Mouse (Mus musculus): ENCODE measurements around the gene Lyplal1.

Gene Lyplal1

GRCm38 (mm10) chr1:186116701-186117488 lies at the start of gene Lyplal1:
Gene Lyplal1 (minus strand): TSS chr1:186117310.
- in situ Hi-C loops (cut with MboI; ENCODE audit: low sequenced_read_pairs) = no loop called here

- in situ Hi-C loops (cut with MboI; ENCODE audit: low sequenced_read_pairs) = no loop called here
These were observed 46.5 kb upstream of the Lyplal1 start for GRCm38 (mm10) chr1:186163616-186164015.

DNA sequence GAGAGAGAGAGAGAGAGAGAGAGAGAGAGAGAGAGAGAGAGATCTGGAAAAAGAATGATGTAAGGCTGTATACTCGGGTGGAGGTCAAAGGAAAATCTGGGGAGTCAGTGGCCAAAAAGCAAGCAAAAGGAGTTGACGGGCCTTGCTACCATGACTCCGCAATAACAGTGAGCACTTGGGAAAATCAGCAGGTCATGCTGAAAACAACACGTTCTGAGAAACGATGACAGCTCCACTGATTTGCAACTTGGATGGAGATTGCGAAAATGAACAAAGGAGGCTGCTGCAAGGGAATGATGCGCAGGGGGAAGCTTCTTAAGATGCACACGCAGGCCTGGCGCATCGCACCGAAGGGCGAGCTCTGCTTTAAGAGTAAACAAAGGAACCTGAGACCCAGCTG lies 46.1 kb upstream of the Lyplal1 start:
- in situ Hi-C loops (cut with MboI; ENCODE audit: low sequenced_read_pairs) = no loop called here

GRCm38 (mm10) chr1:186150376-186150775 lies 33.3 kb upstream of the Lyplal1 start:
- in situ Hi-C loops (cut with MboI; ENCODE audit: low sequenced_read_pairs) = no loop called here

DNA sequence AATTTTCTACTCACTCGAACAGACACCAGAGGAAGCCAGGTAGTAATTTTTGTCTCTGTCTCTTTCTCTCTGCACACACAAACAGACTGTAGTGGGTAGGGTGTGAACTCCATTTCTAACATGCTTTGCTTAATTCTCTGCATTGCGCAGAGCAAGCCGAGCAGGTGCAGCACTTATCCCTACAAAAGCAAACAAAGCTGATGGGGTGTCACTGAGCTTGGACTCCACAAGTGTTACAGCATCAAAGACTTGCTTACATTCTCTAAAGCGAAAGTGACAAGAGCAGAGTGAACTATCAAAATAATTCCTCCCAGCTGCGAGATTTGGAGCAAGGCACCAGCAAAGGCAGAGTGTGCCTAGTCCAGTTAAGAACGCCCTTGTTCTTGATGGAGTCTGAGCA lies 28.3 kb upstream of the Lyplal1 start:
- in situ Hi-C loops (cut with MboI; ENCODE audit: low sequenced_read_pairs) = no loop called here

GRCm38 (mm10) chr1:186140191-186140590 lies 23.1 kb upstream of the Lyplal1 start:
- in situ Hi-C loops (cut with MboI; ENCODE audit: low sequenced_read_pairs) = no loop called here

DNA sequence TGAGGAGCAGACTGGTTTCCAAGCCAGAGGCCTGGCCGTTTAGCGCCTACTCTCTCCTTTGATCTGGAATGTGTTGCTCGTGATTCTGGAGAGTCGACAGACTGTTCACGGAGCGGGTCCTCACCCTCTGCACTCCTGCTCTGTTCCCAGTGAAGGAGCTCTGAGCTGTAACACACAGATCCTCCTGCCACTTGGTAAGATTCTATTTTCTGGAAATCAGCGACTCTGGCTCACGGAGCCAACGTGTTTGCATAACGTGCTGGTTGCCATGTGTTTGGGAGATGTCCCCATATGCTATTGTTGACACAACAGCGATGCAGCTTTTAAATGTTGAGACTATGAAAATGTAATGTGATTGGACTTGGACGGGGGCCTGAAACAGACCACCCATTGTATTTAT lies 20.8 kb upstream of the Lyplal1 start:
- in situ Hi-C loops (cut with MboI; ENCODE audit: low sequenced_read_pairs) = no loop called here

DNA sequence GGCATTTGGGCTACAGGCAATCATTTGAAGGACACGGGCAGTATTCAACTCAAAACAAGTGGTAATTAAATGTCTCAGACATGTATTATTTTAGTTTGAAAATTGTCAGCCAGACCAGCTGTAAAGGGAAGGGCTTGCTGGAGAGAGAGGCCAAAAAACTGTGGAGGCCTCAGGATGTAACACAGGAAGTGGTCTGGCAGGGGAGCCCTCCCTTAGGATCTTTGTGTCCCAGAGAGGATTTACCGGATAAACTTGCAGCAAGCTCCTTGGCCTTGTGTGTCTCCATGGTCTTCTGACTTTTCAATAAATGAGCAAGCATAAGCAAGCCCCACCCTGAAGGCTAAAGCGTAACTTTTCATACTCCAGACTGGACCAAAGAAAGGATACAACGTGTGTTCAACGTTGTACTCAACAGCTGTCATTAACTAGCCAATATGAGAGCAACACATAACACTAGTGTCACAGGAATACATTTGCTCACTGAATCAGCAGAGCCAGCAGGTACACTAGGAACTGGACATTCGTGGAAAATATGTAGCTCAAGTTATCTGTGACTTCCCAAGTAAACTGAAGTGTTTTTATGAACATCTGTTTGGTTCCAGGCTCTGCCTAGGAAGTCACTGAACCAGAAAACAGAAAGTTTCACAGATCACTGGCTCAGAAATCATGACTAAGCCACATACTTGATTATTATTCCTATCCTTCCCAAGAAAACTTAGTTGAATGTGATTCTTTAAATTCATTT lies 19.7 kb upstream of the Lyplal1 start:
- in situ Hi-C loops (cut with MboI; ENCODE audit: low sequenced_read_pairs) = no loop called here

GRCm38 (mm10) chr1:186131465-186131864 lies 14.4 kb upstream of the Lyplal1 start:
- in situ Hi-C loops (cut with MboI; ENCODE audit: low sequenced_read_pairs) = no loop called here

- in situ Hi-C loops (cut with MboI; ENCODE audit: low sequenced_read_pairs) = no loop called here
These were observed 11.8 kb upstream of the Lyplal1 start for GRCm38 (mm10) chr1:186128940-186129339.

GRCm38 (mm10) chr1:186126313-186126862 lies 9.3 kb upstream of the Lyplal1 start:
- in situ Hi-C loops (cut with MboI; ENCODE audit: low sequenced_read_pairs) = no loop called here

DNA sequence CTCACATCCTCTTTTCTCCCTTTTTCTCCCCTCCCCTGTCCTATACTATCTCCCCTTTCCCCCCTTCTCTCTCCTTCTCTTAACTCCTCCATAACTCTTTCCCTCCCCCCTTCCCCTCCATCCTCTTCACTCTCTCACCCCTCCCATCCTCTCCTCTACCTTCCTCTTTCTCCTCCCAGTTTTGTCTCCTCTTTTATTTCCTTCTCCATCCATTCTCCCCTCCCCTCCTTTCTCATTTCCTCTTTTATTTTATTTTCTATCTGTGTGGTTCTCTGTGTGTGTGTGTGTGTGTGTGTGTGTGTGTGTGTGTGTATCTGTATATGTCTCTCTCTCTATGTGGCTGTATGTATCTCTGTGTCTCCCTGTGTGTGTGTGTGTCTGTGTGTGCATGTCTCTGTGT lies 6.6 kb upstream of the Lyplal1 start:
- in situ Hi-C loops (cut with MboI; ENCODE audit: low sequenced_read_pairs) = no loop called here

DNA sequence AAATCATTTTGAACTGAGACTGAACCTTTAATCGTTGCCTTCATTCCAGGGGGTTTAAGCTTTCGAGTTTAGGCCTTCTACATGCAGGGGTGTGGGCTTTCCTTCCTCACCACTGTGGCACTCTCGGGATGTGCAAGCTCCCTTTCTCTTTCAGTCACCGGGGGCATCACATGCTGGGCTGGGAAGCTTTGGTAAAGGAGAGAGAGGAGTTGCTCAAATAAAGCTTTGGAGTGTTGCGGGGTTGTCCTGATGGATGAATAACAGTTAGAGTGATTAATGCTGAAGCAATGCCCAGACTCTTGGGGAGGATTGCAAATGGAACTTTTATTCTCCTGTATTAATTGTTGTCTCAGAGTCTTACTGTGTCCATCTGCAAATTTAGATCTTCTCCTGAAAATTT lies 2.7 kb upstream of the Lyplal1 start:
- in situ Hi-C loops (cut with MboI; ENCODE audit: low sequenced_read_pairs) = no loop called here

GRCm38 (mm10) chr1:186116086-186116600 lies 967 bp downstream of the Lyplal1 start:
- in situ Hi-C loops (cut with MboI; ENCODE audit: low sequenced_read_pairs) = no loop called here

- in situ Hi-C loops (cut with MboI; ENCODE audit: low sequenced_read_pairs) = no loop called here
These were observed 14.8 kb downstream of the Lyplal1 start for GRCm38 (mm10) chr1:186102313-186102712.

DNA sequence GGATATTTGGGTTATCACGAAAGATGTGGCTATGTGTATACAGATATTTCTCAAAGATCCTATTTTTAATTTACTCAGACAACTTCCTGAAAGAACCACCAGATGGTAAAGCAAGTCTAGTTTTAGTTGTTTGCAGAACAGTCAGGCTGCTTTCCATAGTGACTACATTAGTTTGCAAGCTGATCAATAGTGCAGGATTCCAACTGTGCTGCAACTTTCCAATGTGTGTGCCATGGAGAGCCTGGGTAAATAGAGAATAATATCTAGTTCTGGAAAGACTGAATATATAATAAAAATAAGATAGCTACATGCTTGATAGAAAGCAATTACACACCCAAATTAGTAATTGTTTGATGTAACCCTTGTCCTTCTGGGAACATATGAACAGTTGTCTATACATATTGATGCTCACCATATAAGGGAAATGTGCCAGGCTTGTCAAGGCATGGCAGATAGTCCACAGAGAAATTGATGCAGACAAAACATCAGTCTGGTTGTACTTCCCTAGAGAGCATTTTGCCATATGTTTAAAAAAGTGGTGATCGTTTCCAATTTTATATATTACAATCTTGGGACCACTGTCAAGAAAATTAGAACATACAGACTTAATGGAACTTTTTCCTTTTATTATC lies 50.7 kb downstream of the Lyplal1 start:
- in situ Hi-C loops (cut with MboI; ENCODE audit: low sequenced_read_pairs) = no loop called here

DNA sequence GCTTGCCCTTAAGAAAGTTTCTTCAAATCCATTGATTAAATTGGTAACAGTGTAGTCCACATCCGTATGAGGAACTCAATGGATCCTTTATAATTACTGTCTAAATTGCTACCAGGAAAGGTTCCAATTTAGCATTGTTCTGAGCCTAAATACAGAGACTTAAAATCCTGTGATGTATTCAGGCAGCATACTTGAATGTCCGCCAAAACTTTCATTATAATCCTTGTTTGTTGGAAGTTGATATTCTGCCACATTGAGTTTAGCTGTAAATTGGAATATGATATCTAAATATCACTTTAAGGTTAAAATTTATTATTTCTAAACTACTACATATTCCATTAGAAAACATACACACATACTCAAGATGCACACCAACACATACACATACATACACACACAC lies 57.1 kb downstream of the Lyplal1 start:
- in situ Hi-C loops (cut with MboI; ENCODE audit: low sequenced_read_pairs) = no loop called here

DNA sequence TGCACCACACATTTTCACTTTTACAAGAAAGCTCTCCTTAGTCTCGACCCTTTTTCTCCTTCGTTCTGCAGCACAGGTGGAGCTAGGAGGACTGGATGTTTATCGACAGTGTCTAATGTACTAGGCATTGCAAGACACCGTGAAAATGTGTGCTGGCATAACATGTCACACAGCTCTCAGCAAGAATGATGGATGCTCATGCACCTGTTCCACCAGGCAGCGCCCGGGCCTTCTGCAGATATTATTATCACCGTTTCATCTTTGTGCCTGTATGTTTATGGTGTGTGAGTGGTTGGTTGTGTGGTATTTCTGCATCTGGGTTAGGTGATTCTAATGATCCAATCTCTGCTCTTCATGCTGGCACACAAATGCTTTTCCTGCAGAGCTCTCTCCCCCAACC lies 62.9 kb downstream of the Lyplal1 start:
- in situ Hi-C loops (cut with MboI; ENCODE audit: low sequenced_read_pairs) = no loop called here

GRCm38 (mm10) chr1:186053280-186054043 lies 63.6 kb downstream of the Lyplal1 start:
- in situ Hi-C loops (cut with MboI; ENCODE audit: low sequenced_read_pairs) = no loop called here

- in situ Hi-C loops (cut with MboI; ENCODE audit: low sequenced_read_pairs) = no loop called here
These were observed 73.2 kb downstream of the Lyplal1 start for GRCm38 (mm10) chr1:186043709-186044452.
